Mouse (Mus musculus) C2C12 (cell line): ENCODE data around the gene Klk12.

ENCODE experiments used
- CEBPB ChIP-seq: IDR thresholded peaks from one replicate; pipeline ENCODE4 v1.6.1; 2011; ENCODE audit warnings: low read depth, mild to moderate bottlenecking, control low read depth, moderate library complexity
- CTCF ChIP-seq: IDR thresholded peaks from one replicate; pipeline ENCODE4 v1.5.1; 2011; ENCODE audit not compliant: control insufficient read depth, insufficient read depth, insufficient read length
- MAX ChIP-seq: IDR thresholded peaks from one replicate; pipeline ENCODE4 v1.6.1; 2011; ENCODE audit warnings: mild to moderate bottlenecking, control low read depth
- MYOD1 ChIP-seq: IDR thresholded peaks from one replicate; pipeline ENCODE4 v1.6.1; 2011; ENCODE audit warnings: low read depth; ENCODE audit not compliant: control insufficient read depth, insufficient read length
- USF1 ChIP-seq: IDR thresholded peaks from one replicate; pipeline ENCODE4 v1.6.1; 2011; ENCODE audit warnings: low read depth, mild to moderate bottlenecking, control low read depth, moderate library complexity

GRCm38 (mm10) chr7:43788096-43788495 lies 19.4 kb downstream of the Klk12 start:
- TF ChIP-seq MAX, result no peak
- no peak for TF ChIP-seq CTCF
- TF ChIP-seq CEBPB, result no peak
- no peak for TF ChIP-seq USF1
- no peak for TF ChIP-seq MYOD1
